Mouse (Mus musculus): ENCODE measurements at regions not wholly inside any gene's neighbourhood (a gene's known extent, or its start where the extent isn't known, plus 50 kb on each side); places are given as distances from the start of the nearest gene placed in this dataset.

- TF ChIP-seq MAFK (IDR thresholded peaks at IDR 0.05; ENCODE audit: borderline replicate concordance, low read depth, low read length): no peak
- no peak for TF ChIP-seq POLR2A (IDR thresholded peaks at IDR 0.05; ENCODE audit: control insufficient read depth in 1 of 2, insufficient read depth in 1 of 2, low read depth in 1 of 2, low read length in 2 of 2, poor library complexity in 1 of 2)
- no peak for TF ChIP-seq CTCF (IDR thresholded peaks at IDR 0.05 in 2 of 3, conservative IDR thresholded peaks at IDR 0.05 in 1 of 3; ENCODE audit: control insufficient read depth in 1 of 3, insufficient read depth in 1 of 3, low read depth in 2 of 3, low read length in 3 of 3, poor library complexity in 1 of 3, severe bottlenecking in 1 of 3)
- TF ChIP-seq SMC3 (IDR thresholded peaks at IDR 0.05; ENCODE audit: low read depth, low read length): no peak
- TF ChIP-seq E2F4 (IDR thresholded peaks at IDR 0.05; ENCODE audit: borderline replicate concordance, low read depth, low read length): no peak
- no peak for TF ChIP-seq POLR2AphosphoS2 (IDR thresholded peaks at IDR 0.05; ENCODE audit: low read length)
- no peak for TF ChIP-seq USF1 (IDR thresholded peaks at IDR 0.05; ENCODE audit: low read depth, low read length)
- TF ChIP-seq KAT2A (conservative IDR thresholded peaks at IDR 0.05; ENCODE audit: low read depth, low read length): no peak
- TF ChIP-seq SIN3A (IDR thresholded peaks at IDR 0.05; ENCODE audit: low read length): no peak
- TF ChIP-seq EP300 (IDR thresholded peaks at IDR 0.05; ENCODE audit: low read depth in 1 of 2, low read length in 2 of 2): no peak
- TF ChIP-seq POLR2AphosphoS5 (IDR thresholded peaks at IDR 0.05; ENCODE audit: borderline replicate concordance, low read depth, low read length): no peak
- no peak for TF ChIP-seq ZMIZ1 (IDR thresholded peaks at IDR 0.05; ENCODE audit: low read depth, low read length)
- no peak for TF ChIP-seq MYB (IDR thresholded peaks at IDR 0.05; ENCODE audit: low read depth, low read length)
Observed at GRCm38 (mm10) chr13:31409123-31409513, 146.8 kb upstream of the Foxq1 start.
